Mouse (Mus musculus): Measurements from ENCODE around the gene Rfx4.

Gene Rfx4

DNA sequence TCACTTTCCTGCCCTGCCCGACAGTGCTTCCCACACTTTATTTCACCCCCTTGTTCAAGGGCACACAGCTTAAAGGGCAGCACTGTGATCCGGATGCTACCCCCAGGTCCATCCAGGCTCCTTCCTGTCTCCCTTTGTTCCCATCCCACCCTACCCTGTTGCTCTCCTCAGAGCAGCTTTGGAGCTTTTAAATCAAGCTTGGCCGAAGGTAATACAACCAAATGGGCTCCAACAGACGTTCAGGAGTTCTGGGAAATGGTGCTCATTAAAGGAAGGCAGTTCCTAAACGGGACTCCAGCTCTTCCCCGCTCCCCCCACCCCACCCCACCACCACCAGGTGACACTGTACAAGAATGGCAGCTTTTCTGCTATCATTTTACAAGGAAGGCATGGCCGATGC lies 154.3 kb downstream of the Rfx4 start:
- DNase-seq (ENCODE audit: low read depth, low spot score) = peak; percentile 85

DNA sequence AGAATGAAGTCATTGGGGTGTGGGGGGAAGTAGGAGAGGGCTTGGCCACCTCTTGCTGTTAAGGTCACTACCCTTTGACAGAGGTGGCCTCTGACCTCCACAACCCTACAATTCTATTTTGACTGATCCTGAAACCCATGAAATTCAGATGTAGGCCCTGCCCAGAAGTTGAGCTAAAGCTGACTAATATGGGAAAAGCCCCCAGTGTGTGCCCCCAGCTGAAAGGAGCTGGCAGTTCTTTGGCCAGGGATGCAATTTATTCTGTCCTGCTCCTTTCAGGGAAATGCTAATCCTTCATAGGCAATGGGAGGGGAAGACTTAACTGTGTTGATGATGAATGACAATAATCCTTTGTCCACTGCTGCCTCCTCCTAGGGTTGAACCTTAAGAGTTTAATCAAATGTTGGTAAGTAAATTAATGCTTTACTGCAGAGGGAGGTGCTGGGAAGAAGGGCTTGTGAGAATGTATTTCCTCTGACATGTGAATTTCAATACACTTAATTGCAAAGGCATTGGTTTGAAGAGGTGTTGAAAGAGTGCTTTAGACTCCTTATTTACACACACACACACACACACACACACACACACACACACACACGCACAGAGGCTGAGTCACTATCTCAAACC lies 155.0 kb downstream of the Rfx4 start:
- DNase-seq (ENCODE audit: low read depth, low spot score) = peak; percentile 94

DNA sequence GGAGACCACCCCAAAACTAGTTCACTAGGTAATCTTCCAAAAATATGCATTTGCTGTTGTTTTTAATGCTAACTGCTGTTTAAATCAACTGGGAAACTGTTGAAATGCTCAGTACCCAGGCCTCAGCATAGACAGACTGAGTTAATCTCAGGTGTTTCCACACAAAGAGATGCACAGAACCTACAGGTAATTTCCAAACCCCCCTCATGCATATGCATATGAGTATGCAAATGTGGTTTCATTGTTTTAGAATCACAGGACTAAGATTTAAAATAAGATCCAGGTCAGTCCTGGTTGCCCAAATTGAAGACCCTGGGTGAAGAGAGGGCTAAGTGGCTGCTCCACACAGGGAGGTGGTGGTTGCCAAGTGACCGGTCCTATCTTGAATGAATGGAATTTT lies 157.3 kb downstream of the Rfx4 start:
- peak; percentile 32 for DNase-seq (ENCODE audit: low read depth, low spot score)

DNA sequence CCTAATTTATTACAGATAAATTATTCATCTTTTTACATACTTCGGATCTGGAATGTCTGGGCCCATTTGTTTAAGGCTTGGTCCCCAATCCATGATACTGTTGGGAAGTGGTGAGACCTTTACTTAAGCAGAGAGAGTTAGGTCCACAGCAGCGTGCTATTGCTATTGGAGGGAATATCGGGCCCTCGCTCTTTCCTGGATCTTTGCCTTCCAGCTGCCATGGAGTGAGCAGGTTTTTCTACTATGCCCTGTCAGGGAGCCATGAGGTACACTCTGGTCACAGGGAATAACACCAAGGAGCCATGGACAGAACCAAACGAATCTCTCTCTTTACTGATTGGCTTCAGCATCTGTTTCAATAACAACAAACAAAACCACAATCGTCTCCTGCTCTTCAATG lies 159.6 kb downstream of the Rfx4 start:
- DNase-seq (ENCODE audit: low read depth, low spot score) = no peak

DNA sequence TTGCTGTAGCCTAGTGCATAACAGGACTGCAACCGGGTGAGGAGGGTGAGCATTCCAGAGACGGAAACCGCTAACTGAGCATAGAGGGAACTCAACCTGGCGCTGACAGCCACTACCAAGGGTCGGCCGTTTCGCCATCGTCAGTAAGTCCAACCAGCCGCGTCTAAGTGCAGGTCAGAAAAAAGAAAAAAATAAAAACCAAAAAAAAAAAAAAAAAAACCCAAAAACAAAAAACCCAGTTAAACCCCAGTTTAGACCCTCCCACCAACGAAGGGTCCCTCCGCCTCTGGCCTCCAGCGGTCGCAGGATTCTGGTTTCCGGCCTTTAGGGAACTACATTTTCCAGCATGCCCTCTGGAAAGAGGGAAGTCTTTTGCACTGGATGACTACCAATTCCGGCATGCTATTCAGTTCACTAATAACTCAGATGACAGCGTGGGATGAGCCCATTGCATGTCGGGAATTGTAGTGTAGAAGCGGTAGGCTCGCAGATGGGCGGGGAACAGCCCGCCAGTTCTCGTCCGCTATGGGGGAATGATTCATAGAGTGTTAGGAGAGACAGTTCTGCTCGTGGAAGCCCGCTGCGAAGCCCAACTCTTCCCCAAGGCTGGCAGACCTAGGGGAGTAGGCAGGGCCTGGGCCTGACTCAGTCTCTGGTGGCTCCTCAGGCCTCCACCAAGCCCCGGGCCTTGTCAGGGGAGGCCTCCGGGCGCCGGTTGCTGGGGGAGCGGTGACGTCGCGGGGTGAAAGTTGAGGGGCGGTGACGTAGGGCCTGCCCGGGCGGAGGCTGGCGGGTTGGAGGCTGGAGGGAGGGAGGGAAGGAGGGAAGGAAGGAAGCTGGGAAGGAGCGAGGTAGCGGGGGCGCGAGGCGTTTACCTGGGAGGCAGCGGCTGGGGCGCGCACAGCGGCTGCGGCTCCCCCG lies 161.2 kb downstream of the Rfx4 start, which contains the start of gene Ric8b:
TSS of gene Ric8b (plus strand) at position 807 of the 921 bp plus-strand sequence.
- DNase-seq (ENCODE audit: low read depth, low spot score) = peak; percentile 99

DNA sequence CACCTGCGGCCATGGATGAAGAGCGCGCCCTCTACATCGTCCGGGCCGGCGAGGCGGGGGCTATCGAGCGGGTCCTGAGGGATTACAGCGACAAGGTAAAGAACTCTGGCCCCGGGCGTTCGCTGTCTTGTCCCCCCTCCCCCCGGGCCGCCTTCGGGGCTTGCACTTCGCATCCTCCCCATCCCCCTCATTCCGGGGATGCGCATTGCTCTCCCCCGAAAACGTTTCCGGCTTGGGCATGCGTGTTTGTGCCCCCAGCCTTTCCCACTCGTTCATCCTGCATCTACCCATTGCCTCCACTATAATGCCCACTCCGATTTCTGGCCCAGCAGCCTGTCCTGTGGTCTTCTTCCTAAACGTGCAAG lies 161.9 kb downstream of the Rfx4 start:
- DNase-seq (ENCODE audit: low read depth, low spot score) = peak; percentile 58

DNA sequence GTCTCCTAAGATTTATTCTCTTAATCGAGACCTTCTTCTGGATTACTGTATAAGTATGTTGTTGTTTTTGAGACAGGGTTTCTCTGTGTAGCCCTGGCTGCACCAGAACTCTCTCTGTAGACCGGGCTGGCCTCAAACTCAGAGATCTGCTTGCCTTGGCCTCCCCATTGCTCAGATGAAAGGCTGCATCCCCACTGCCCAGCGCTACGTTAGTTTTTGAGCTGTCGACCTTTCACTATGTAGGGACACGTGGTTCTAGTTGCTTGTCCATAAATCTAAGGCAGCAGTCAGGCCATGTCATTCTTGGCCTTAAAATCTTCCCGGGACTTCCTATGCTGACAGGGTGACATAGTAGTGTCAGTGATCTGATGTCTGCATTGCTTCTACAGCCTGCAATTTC lies 170.5 kb downstream of the Rfx4 start:
- no peak for DNase-seq (ENCODE audit: low read depth, low spot score)

DNA sequence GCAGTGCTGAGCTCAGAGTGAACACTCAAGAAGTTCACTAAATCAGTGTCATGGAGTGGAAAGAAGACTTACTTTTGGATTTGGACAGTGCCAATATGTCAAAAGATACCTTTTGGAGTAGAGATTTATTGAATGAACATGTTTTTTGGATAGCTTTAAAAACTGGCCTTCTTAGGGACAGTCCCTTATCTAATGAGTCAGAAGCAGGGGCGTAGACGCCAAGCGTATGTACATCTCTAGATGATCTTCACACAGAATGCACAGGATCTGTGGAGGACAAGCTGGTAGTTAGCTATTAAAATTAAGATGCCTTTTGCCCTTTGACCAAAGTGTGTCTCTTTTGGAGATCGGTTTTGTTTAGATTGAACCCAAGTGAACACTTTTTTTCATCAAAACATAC lies 171.0 kb downstream of the Rfx4 start:
- DNase-seq (ENCODE audit: low read depth, low spot score) = no peak

DNA sequence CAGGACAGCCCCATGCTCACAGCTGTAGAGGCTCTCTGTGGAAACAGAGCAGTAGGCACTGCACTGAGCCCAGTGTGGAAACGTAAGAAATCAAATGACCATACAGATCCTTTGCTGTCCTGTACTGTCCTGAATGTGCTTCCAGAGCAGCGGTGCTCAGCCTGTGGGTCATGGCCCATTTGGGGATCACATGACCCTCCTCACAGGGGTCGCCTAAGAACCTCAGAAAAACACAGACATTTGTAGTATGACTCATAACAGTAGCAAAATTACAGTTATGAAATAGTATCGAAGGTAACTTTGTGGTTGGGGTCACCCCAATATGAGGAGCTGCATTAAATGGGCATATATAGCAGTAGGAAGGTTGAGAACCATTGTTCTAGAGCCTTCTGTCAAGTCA lies 172.6 kb downstream of the Rfx4 start:
- no peak for DNase-seq (ENCODE audit: low read depth, low spot score)

DNA sequence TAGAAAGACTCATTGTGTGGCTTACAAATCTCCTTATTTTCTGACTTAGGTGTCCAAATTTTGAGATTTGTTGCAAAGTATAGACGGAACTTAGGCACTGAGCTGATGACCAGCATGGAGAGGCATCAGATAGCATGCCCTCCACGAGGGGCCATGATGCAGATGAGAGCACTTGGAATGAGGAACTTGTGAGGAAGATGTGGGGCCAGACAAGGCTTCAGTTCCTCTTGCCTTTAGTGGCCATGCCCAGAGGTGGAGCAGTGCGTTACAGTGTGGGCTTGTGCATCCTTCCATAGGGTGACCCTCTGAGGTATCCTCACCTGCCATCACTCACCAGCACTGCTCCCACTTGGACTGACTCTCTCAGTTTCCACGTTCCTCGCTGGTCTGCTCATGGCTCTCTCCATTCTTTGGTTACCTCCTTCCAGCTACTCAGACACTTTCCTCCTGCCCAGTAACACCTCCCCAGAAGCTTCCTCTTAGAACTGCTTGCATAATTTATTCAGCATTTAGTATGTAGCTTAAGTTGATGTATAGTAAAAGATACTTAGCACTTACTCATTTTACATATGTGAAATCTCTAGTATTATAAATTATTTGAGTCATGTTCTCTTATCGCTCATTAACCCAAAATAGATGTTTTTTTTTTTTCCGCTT lies 179.8 kb downstream of the Rfx4 start:
- DNase-seq (ENCODE audit: low read depth, low spot score) = no peak

DNA sequence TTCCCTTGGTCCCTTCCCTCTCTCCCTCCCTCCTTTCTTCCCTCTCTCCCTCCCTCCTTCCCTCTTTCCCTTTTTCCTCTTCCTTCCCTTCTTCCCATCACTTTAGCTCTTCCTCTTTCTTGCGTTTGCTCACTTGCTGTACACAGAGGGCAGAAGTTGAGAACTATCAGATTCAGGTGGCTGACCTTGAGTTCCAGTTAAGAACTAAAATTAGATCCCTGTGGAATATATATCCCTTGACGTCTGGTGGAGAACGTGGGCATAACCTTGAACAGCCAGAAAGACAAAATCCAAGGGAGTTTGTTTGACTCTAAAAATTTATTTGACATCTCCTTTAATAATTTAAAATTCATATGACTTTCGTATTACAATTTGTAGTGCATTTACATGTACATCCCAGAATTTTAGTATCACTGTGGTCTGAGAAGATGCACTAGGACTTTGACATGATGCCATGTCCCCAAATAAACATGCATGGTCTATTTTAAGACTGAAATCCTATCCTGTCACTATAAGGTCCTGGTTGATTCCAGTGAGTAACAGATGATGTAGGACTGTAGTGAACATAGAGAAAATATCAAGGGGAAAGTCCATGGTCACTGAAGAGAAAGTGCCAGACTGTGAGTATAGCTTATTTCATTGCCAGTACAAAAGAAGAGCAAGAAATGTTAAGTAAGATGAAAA lies 181.1 kb downstream of the Rfx4 start:
- no peak for DNase-seq (ENCODE audit: low read depth, low spot score)

DNA sequence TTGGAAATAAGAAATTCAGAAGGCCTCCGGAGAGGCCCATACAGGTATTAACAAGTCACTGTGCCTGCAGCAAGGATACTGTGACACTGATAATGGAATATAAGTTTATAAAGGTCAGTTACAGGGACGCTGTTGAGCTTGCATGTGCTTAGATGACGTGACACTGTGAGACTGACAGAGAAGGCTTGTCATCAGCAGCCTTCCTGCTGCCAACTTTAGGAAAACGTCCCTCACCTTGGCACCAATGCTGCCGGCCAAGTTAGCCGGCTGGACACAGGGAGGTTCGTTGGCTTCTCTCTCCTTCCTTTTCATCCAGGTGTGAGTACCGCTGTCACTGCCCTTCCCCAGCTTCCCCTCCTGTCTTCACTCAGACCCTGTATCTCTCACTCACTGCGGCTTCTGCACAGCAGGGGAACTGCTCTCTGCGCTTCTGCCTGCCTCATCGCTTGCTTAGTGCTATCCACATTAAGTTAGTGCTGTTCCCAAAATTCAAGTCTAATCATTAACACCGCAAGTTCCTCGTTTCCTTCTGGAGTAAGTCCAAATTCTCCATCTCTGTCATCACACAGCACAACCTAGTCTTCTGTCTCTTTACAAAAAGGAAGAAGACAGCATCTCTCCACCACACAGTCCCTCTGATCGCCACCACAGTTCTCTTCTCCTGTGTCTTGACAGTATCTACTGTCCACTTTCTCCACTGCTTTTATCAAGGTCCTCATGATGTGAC lies 182.4 kb downstream of the Rfx4 start:
- no peak for DNase-seq (ENCODE audit: low read depth, low spot score)

DNA sequence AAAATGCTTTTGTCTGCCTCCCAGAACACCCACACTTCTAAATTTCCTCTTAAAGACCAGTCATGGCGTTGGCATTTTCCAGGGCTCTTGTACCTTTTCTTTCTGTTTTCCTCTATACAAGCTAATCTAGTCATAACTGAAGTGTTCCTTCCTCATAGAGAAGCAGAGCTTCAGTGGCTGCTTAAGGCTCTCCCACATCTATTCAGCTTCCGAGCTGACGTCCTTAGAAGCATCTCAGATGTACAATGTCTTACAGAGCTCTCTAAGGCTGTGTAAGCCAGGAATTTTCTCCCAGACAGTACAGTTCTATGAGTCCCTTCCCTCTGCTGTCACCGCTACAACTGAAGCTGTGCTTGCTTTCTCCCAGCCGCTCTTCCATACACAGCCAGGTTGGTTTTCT lies 183.0 kb downstream of the Rfx4 start:
- DNase-seq (ENCODE audit: low read depth, low spot score) = no peak

DNA sequence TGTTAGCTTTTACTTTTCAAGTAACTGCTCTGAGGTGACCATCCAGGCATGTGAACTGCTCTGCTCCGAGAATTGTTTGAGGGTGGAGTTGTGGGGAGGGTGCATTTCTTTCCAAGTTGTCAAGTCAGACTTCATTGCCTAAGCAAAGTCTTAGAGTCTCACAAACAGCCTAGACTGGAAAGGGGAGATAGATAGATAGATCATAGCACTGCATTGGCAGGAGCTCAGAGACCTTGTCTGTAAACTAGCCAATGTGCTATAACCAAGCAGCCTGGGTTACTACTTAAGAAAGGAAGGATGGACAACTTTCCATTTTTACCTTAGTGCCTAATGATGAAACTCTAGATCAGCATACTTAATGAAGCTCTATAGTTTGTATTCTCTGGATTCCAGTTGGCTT lies 184.5 kb downstream of the Rfx4 start:
- DNase-seq (ENCODE audit: low read depth, low spot score) = no peak

DNA sequence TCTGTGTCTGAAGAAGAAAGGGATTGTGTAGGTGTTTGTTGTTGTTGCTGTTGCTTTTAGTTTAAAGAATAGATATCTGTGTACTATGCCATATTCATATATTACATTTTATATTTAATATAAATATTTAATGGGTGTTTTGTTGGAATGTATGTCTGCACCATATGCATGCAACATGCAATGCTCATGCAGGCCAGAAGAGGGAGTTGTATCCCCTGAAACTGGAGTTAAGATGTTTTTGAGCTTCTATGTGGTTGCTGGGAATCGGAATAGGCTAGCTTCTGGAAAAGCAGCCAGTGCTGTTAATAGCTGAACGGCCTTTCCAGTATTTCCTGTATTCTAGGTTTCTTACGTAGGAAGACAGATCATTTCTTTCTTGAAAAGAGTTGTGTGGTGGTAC lies 189.8 kb downstream of the Rfx4 start:
- DNase-seq (ENCODE audit: low read depth, low spot score) = peak; percentile 45

DNA sequence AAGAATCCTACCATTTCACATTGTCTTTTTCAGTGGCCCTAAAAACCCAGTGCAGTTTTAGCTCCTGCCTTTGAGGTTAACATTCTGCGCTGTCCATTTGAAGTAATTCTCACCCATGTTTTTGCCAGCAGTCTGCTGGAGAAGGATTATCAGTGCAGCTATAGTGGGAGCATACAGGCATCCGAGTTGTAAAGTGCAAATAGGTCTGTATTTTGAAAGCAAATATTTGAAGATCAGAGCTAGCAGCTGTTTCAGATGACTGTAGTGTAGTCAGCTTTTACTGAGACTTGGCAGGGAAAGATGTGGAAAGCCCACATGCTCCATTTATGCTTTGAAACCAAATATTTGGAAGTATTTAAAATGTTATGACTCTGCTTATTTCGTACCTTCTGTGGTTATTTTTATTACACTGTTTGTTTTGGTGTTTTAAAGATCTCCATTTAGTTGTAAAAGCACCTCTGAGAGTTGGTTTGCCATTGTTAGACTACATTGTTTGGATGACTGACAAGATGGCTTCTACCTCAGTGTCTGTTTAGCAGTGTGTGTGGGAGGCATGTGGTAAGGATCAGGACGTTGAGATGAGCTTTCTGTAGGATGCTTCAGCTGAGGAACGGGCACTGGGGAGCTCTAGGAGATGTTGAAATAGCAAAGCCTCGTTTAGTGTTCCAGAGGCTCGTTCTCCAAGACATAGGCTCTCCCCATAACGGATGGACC lies 193.3 kb downstream of the Rfx4 start:
- no peak for DNase-seq (ENCODE audit: low read depth, low spot score)

DNA sequence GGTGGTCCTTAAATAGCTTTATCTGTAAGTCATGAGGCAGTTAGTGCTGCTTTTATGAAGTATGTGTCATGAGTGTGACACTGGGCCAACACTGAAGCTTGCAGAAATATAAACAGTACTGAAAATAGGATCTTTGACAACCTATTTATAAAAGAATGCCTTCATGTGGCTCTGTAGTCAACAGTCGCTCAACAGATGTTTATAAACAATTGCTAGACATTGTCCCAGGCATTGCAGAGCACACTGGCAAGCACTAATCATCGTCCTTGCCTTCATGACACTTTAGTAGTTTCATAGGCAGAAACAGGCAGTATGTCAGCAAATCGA lies 193.8 kb downstream of the Rfx4 start:
- DNase-seq (ENCODE audit: low read depth, low spot score) = no peak

DNA sequence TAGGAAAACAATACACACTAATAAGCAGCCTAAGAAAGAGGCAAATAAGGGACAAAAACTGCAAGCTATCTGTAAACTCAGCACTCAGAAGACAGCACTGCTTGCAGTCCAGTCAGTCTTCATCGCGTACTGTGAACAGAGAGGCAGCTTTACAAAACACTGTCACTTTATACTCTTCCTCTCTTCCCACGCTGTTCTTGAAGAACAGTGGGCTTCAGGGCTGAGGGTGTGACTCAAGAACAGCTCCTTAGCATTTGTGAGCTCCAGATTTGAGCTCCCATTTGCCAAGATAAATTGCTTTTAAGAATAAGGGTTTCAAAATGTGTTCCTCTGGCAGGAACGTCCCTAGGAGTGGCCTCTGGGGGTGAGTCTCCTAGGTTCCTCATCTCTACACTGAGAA lies 194.5 kb downstream of the Rfx4 start:
- DNase-seq (ENCODE audit: low read depth, low spot score) = no peak

DNA sequence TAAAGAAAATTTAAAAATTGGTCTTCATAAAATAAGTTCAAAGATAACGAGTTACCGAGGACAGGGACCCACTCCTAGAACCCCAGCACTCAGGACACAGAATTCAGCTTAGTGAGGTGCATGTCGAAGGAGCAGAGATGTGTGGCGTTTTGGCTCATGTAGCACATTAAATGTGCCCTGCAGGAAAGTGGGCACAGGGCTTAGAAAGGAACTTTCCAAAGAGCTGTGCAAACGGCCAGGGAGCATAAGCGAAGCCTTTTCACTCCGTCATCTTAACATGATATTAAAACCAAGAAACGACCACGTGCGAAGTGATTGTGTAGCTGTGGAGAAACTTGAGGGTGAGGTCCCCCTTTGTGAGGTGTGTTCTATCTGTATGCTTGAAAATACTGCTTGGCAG lies 198.4 kb downstream of the Rfx4 start:
- DNase-seq (ENCODE audit: low read depth, low spot score) = no peak
